Mouse (Mus musculus) erythroblast, embryonic 14.5 days (primary cell): ENCODE data around the gene Arhgef40.

Experiments
- GATA1 ChIP-seq: IDR thresholded peaks from 2 replicates; pipeline ENCODE4 v1.6.1; 2012; ENCODE audit warnings: low read length, inconsistent platforms, mixed read lengths
- TAL1 ChIP-seq: IDR thresholded peaks from 3 replicates; pipeline ENCODE4 v1.6.1; 2012; ENCODE audit warnings: low read length, inconsistent platforms, mixed read lengths

DNA sequence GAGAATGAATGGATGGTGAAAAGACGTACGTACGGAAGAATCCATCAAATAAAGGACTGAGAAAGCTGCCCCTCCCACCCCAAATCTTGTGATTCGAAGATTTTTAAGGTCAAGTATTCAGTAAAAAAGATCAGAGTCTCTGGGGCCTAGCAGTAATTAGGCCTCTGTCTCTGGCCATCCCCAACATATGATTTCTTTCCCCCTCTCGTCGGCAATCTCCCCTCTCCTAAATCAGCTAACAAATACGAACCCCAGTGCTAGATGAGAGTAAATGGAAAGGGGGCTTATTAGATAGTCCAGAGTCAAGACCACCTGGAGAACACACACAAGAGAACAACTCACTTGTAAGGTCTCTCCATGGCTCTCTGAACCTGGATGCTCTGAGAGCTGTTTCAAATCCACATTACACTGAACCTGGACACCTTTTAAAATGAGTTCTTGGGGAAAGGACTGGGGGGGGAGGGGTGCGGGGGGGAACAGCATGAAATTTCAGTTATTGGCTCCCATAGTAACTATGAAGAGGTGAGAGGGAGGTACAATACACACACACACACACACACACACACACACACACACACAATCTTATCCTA, 28.6 kb downstream of the Arhgef40 start:
- TF ChIP-seq TAL1: no peak
- TF ChIP-seq GATA1: no peak
